Mouse (Mus musculus): ENCODE measurements around the gene Dnal1.

DNA sequence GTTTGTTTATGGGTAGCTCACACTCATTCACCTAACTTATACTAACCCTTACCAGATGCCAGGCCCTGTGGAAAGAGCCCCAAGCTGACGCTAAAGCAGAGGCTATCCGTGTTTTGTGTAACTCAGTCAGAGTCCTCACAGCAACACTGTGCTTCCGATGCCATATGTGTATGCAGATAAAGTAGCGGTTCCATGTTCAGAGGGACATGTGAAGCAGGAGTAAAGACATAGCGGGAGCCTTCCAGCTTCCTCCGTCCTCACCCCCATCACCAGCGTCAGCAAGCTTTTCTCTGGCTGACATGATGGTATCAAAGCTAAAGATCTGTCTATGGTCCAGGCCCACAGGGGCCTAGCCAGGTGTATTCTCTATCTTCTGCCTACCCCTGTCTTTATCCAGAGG is 77.0 kb downstream of the Dnal1 start:
- no peak for TF ChIP-seq POLR2A (IDR thresholded peaks at IDR 0.05; ENCODE audit: insufficient read depth, low read depth, low read length)
- no peak for TF ChIP-seq CTCF (IDR thresholded peaks at IDR 0.05; ENCODE audit: insufficient read depth, low read depth, low read length)
